Mouse (Mus musculus) leukemia stem cell, adult 10-12 weeks (primary cell): ENCODE data around the gene Snrpb. TPM values are rescaled to one million over a fixed set of nuclear protein-coding genes. Genes with fewer than 3 reads are reported as not detected.

Source experiments
- polyA plus RNA-seq: library from polyadenylated mRNA; stranded (reverse); fragments of >175 nt; gene quantifications from 2 replicates; pipeline ENCODE4 v1.2.3, GENCODE M21; 2012; ENCODE audit warnings: low replicate concordance

The Snrpb gene
- 553 and 601 TPM in 2 replicates for polyA plus RNA-seq

GRCm38 (mm10) chr2:130178706-130179506 lies at the start of gene Snrpb:
Gene Snrpb, minus strand, starts transcription at chr2:130179403.

GRCm38 (mm10) chr2:130194894-130195293 lies 15.7 kb upstream of the Snrpb start, which contains the start of gene Tmc2:
Gene Tmc2, plus strand, starts transcription at chr2:130195194.

Other genes starting within 250 kb of the Snrpb start
- gene Tgm3, start 167.1 kb downstream of the Snrpb start, polyA plus RNA-seq = not detected in 2 replicates
- gene Tgm6, start 67.0 kb downstream of the Snrpb start, polyA plus RNA-seq = not detected in 2 replicates
- gene Tmc2, start 15.8 kb upstream of the Snrpb start, polyA plus RNA-seq = not detected in 2 replicates
- gene Nop56, start 95.0 kb upstream of the Snrpb start, polyA plus RNA-seq = 42.9 and 177 TPM in 2 replicates
- gene Idh3b, start 105.1 kb upstream of the Snrpb start, polyA plus RNA-seq = 18.5 and 35.0 TPM in 2 replicates
- gene Ebf4, start 115.8 kb upstream of the Snrpb start, polyA plus RNA-seq = 0.12 and 0.20 TPM in 2 replicates
- gene Cpxm1, start 218.2 kb upstream of the Snrpb start, polyA plus RNA-seq = 0.30 and 0.91 TPM in 2 replicates
- not detected in 2 replicates for gene Gm28372, start 225.8 kb upstream of the Snrpb start, polyA plus RNA-seq
- not detected in 2 replicates for gene 1700020A23Rik, start 225.9 kb upstream of the Snrpb start, polyA plus RNA-seq
- gene Tmem239, start 227.1 kb upstream of the Snrpb start, polyA plus RNA-seq = not detected in 2 replicates
- gene Vps16, start 244.9 kb upstream of the Snrpb start, polyA plus RNA-seq = 7.0 and 7.9 TPM in 2 replicates
- gene Pced1a, start 245.3 kb upstream of the Snrpb start, polyA plus RNA-seq = 6.0 and 7.3 TPM in 2 replicates